Mouse (Mus musculus) kidney, adult 18-20 months (tissue): ENCODE results near the gene Ano1.

Experiments used
- DNase-seq: peaks from one replicate; pipeline ENCODE4 v3.0.0; 2021

Gene Ano1

GRCm38 (mm10) chr7:144634450-144634849, 117.3 kb downstream of the Ano1 start:
- DNase-seq: no peak

GRCm38 (mm10) chr7:144632321-144632720, 119.5 kb downstream of the Ano1 start:
- DNase-seq: no peak

GRCm38 (mm10) chr7:144630622-144631021, 121.2 kb downstream of the Ano1 start:
- DNase-seq: no peak

- DNase-seq: no peak
Measured at GRCm38 (mm10) chr7:144628334-144628915, 123.3 kb downstream of the Ano1 start.

GRCm38 (mm10) chr7:144627606-144628333, 124.0 kb downstream of the Ano1 start:
- DNase-seq: no peak

- no peak for DNase-seq
Measured at GRCm38 (mm10) chr7:144626042-144626441, 125.7 kb downstream of the Ano1 start.

- DNase-seq: no peak
Measured at GRCm38 (mm10) chr7:144620721-144621681, 130.8 kb downstream of the Ano1 start.

GRCm38 (mm10) chr7:144620315-144620714, 131.5 kb downstream of the Ano1 start:
- no peak for DNase-seq

- DNase-seq: no peak
Measured at GRCm38 (mm10) chr7:144615343-144615742, 136.4 kb downstream of the Ano1 start.

- no peak for DNase-seq
Measured at GRCm38 (mm10) chr7:144612829-144613228, 138.9 kb downstream of the Ano1 start.

GRCm38 (mm10) chr7:144612351-144612750, 139.4 kb downstream of the Ano1 start:
- no peak for DNase-seq

GRCm38 (mm10) chr7:144611595-144611994, 140.2 kb downstream of the Ano1 start:
- DNase-seq: no peak

GRCm38 (mm10) chr7:144609568-144609967, 142.2 kb downstream of the Ano1 start:
- no peak for DNase-seq

- no peak for DNase-seq
Measured at GRCm38 (mm10) chr7:144607862-144608261, 143.9 kb downstream of the Ano1 start.

- no peak for DNase-seq
Measured at GRCm38 (mm10) chr7:144604735-144605134, 147.0 kb downstream of the Ano1 start.

GRCm38 (mm10) chr7:144604291-144604690, 147.5 kb downstream of the Ano1 start:
- no peak for DNase-seq

- DNase-seq: no peak
Measured at GRCm38 (mm10) chr7:144600333-144600900, 151.4 kb downstream of the Ano1 start.

GRCm38 (mm10) chr7:144589508-144589907, 162.3 kb downstream of the Ano1 start:
- no peak for DNase-seq

GRCm38 (mm10) chr7:144587291-144587690, 164.5 kb downstream of the Ano1 start:
- peak; percentile 43 for DNase-seq

- DNase-seq: peak; percentile 75
Measured at GRCm38 (mm10) chr7:144585648-144586047, 166.1 kb downstream of the Ano1 start.

- peak; percentile 54 for DNase-seq
Measured at GRCm38 (mm10) chr7:144583619-144584018, 168.2 kb downstream of the Ano1 start.

- peak; percentile 96 for DNase-seq
Measured at GRCm38 (mm10) chr7:144582284-144582980, 169.3 kb downstream of the Ano1 start, which contains the start of gene Fadd. TSS of gene Fadd (minus strand) at chr7:144582463.
